Comparison of ENCODE assay signal across 8 mouse cellular contexts in the genomic region with DNA sequence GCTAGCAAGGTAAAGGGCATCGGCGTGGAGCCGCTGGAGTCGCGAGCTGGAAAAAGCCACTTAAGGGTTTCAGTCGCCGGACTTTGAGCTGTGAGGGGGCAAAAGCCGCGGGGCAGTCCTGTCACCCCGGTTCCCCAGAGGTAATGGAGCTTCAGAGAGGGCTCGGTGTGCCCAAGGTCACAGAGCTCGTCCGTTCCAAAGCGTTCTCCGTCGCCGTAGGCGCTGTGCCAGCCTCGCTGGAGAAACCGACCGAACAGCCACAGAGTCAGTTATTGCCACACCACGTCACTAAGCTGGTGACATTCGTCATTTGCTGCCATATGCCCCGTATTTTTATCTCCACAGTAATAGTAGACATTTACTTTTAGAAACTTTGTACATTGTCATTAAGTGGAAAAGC. TPM values are rescaled to one million over a fixed set of nuclear protein-coding genes. Genes with fewer than 3 reads are reported as not detected.
A peak's percentile ranks its signal among the peaks of the same experiment; 100 is the strongest.
DNase-seq lines count a peak whose midpoint lies in the region; ATAC-seq and TF ChIP-seq lines count a peak whose summit lies in the region.

No protein-coding gene starts in this region.

- H3K4me1 ChIP-seq in thymus, adult 2 months (replicated peaks; ENCODE audit: control insufficient read depth, insufficient read depth, low read length) = peaks cover 8% of the 10 kb centered on the region
- H3K4me1 ChIP-seq in forebrain, postnatal 0 days (ENCODE audit: insufficient read depth) = peaks cover 12% of the 10 kb centered on the region

- TF ChIP-seq CTCF in thymus, adult 2 months (IDR thresholded peaks at IDR 0.05; ENCODE audit: borderline replicate concordance, control insufficient read depth, extremely low read depth, insufficient read depth, low read length, poor library complexity) = no peak
- TF ChIP-seq CTCF in forebrain, postnatal 0 days (IDR thresholded peaks at IDR 0.05; ENCODE audit: low read depth) = no peak

- TF ChIP-seq POLR2A in thymus, adult 2 months (IDR thresholded peaks at IDR 0.05; ENCODE audit: control insufficient read depth, extremely low read depth, insufficient read depth, low read length, poor library complexity) = no peak

- no peaks in the 10 kb centered on the region for H3K27me3 ChIP-seq in thymus, adult 2 months (ENCODE audit: control insufficient read depth, insufficient read depth, low read length)
- H3K27me3 ChIP-seq in forebrain, postnatal 0 days (ENCODE audit: insufficient read depth, low read length) = no peaks in the 10 kb centered on the region

- peak overlapping the region; percentile 70 for H3K9ac ChIP-seq in forebrain, postnatal 0 days

- peak overlapping the region; percentile 88 for H3K4me3 ChIP-seq in thymus, adult 2 months (ENCODE audit: control insufficient read depth, insufficient read depth, low read length)
- H3K4me3 ChIP-seq in forebrain, postnatal 0 days (ENCODE audit: low read depth, low read length) = peak overlapping the region; percentile 59

- ATAC-seq in forebrain, postnatal 0 days = peak; percentile 45

- H3K9me3 ChIP-seq in forebrain, postnatal 0 days (ENCODE audit: low read length) = no peaks in the 10 kb centered on the region

- no peaks in the 10 kb centered on the region for H3K36me3 ChIP-seq in thymus, adult 2 months (ENCODE audit: control insufficient read depth, insufficient read depth, low read length)
- H3K36me3 ChIP-seq in forebrain, postnatal 0 days (ENCODE audit: insufficient read depth) = no peaks in the 10 kb centered on the region

- WGBS in thymus, adult 2 months = under 1% methylated on average over 24 of the region's 24 CpGs
- WGBS in forebrain, postnatal 0 days = 2% methylated on average over 24 of the region's 24 CpGs

- peak overlapping the region; percentile 69 for H3K4me2 ChIP-seq in forebrain, postnatal 0 days (ENCODE audit: low read depth)

- H3K27ac ChIP-seq in thymus, adult 2 months (ENCODE audit: control insufficient read depth, insufficient read depth, low read length) = peak overlapping the region; percentile 58
- H3K27ac ChIP-seq in forebrain, postnatal 0 days (ENCODE audit: low read depth, low read length) = peak overlapping the region; percentile 82

- DNase-seq in thymus, adult 2 months = no peak
- DNase-seq in thymus, postnatal 36 days = no peak
- DNase-seq in cerebellum, adult 18-20 months = peak; percentile 78 to 87
- DNase-seq in forebrain, postnatal 0 days = peak; percentile 72
- DNase-seq in heart, postnatal 4 days = peak; percentile 88
- peak; percentile 68 to 72 for DNase-seq in layer of hippocampus, adult 8-10 months (ENCODE audit: low spot score in 2 of 2)
- peak; percentile 74 for DNase-seq in lung, postnatal 10 days
- DNase-seq in right cerebral cortex, postnatal 14 days = peak; percentile 69

RNA-seq across cellular contexts. Expression of a gene that starts 0.4 kb away (rescaled TPM):
- 49.2 and 53.5 TPM in 2 replicates for polyA plus RNA-seq in thymus, adult 2 months (2012; rRNA removed)
- total RNA-seq in forebrain, postnatal 0 days (2014; rRNA removed) = 50.1 and 51.1 TPM in 2 replicates
- polyA plus RNA-seq in forebrain, postnatal 0 days (2015; fragmentation: Nextera tagmentation; extraction: Ambion mirVana) = 108 and 120 TPM in 2 replicates
- 10 to 100 TPM; 84.5 to 91.1 TPM for total RNA-seq in heart, postnatal 4 days (2021)
- 10 to 100 TPM; 62.0 to 88.0 (median 71.0) TPM for total RNA-seq in layer of hippocampus, adult 8-10 months (2022)

RNA-seq across cellular contexts. Expression of a gene that starts 0.5 kb away (rescaled TPM):
- polyA plus RNA-seq in thymus, adult 2 months (2012; rRNA removed) = 166 and 176 TPM in 2 replicates
- 87.3 and 89.6 TPM in 2 replicates for total RNA-seq in forebrain, postnatal 0 days (2014; rRNA removed)
- 45.4 and 52.6 TPM in 2 replicates for polyA plus RNA-seq in forebrain, postnatal 0 days (2015; fragmentation: Nextera tagmentation; extraction: Ambion mirVana)
- 100 to 1,000 TPM; 237 to 239 TPM for total RNA-seq in heart, postnatal 4 days (2021)
- 10 to 100 TPM; 83.6 to 98.9 (median 87.1) TPM for total RNA-seq in layer of hippocampus, adult 8-10 months (2022)

RNA-seq across cellular contexts. Expression of a gene that starts 18.6 kb away (rescaled TPM):
- 146 and 160 TPM in 2 replicates for polyA plus RNA-seq in thymus, adult 2 months (2012; rRNA removed)
- 59.5 and 82.7 TPM in 2 replicates for total RNA-seq in forebrain, postnatal 0 days (2014; rRNA removed)
- polyA plus RNA-seq in forebrain, postnatal 0 days (2015; fragmentation: Nextera tagmentation; extraction: Ambion mirVana) = 101 and 119 TPM in 2 replicates
- total RNA-seq in heart, postnatal 4 days (2021) = 10 to 100 TPM; 63.3 to 74.8 TPM
- 10 to 100 TPM; 62.9 to 80.4 (median 72.9) TPM for total RNA-seq in layer of hippocampus, adult 8-10 months (2022)

RNA-seq across cellular contexts. Expression of a gene that starts 28.3 kb away (rescaled TPM):
- 8.0 and 15.7 TPM in 2 replicates for polyA plus RNA-seq in thymus, adult 2 months (2012; rRNA removed)
- not detected in 2 replicates for total RNA-seq in forebrain, postnatal 0 days (2014; rRNA removed)
- polyA plus RNA-seq in forebrain, postnatal 0 days (2015; fragmentation: Nextera tagmentation; extraction: Ambion mirVana) = 4.7 and 5.0 TPM in 2 replicates
- total RNA-seq in heart, postnatal 4 days (2021) = under 1 TPM in 1 of 2 experiments, not detected in 1; 0.60 TPM
- total RNA-seq in layer of hippocampus, adult 8-10 months (2022) = 10 to 100 TPM in 1 of 4 experiments, 1 to 10 TPM in 3; 3.7 to 10.8 (median 6.9) TPM

RNA-seq across cellular contexts. Expression of a gene that starts 37.5 kb away (rescaled TPM):
- 3.1 and 4.9 TPM in 2 replicates for polyA plus RNA-seq in thymus, adult 2 months (2012; rRNA removed)
- total RNA-seq in forebrain, postnatal 0 days (2014; rRNA removed) = 123 and 171 TPM in 2 replicates
- 97.5 and 117 TPM in 2 replicates for polyA plus RNA-seq in forebrain, postnatal 0 days (2015; fragmentation: Nextera tagmentation; extraction: Ambion mirVana)
- total RNA-seq in heart, postnatal 4 days (2021) = 10 to 100 TPM; 34.2 to 39.5 TPM
- total RNA-seq in layer of hippocampus, adult 8-10 months (2022) = 10 to 100 TPM; 18.1 to 22.7 (median 19.8) TPM

Comparison
In these comparisons a context has a peak if more than half of its experiments do, and no peak if none do; other contexts are left out.
1. DNase-seq: peak in cerebellum, adult 18-20 months (2 of 2), forebrain, postnatal 0 days (single experiment), heart, postnatal 4 days (single experiment), layer of hippocampus, adult 8-10 months (2 of 2), lung, postnatal 10 days (single experiment) and right cerebral cortex, postnatal 14 days (single experiment); none in thymus, adult 2 months (single experiment) and thymus, postnatal 36 days (0 of 2).